Comparison of ENCODE assay signal across 15 mouse cellular contexts in genomic region chr6:81972595-81972994, GRCm38 (mm10).
"Had no signal": no experiment of that assay in that cellular context is flagged by ENCODE, and none has a peak within 500 bp of the region (broad histone marks: within the 10 kb centered on the region; RNA-seq: fewer than 3 reads in every experiment).

No protein-coding gene starts in this region.

- H3K9ac ChIP-seq: neural tube, embryonic 15.5 days; stomach, embryonic 15.5 days had no signal

- DNase-seq: retina, postnatal 1 day; right cerebral cortex, adult 18-20 months; right cerebral cortex, postnatal 14 days; right cerebral cortex, postnatal 25 days; right cerebral cortex, postnatal 4 days; spleen, adult 18-20 months; thymus, adult 18-20 months; thymus, adult 2 months; thymus, postnatal 14 days; thymus, postnatal 25 days; thymus, postnatal 36 days; thymus, postnatal 4 days had no signal

- H3K4me3 ChIP-seq: neural tube, embryonic 15.5 days; stomach, embryonic 15.5 days had no signal

- H3K27me3 ChIP-seq: neural tube, embryonic 15.5 days; stomach, embryonic 15.5 days had no signal

- H3K27ac ChIP-seq: neural tube, embryonic 15.5 days; stomach, embryonic 15.5 days; stomach, postnatal 0 days had no signal

- H3K36me3 ChIP-seq: neural tube, embryonic 15.5 days; stomach, embryonic 15.5 days had no signal

- H3K4me2 ChIP-seq: neural tube, embryonic 15.5 days; stomach, embryonic 15.5 days had no signal

- H3K9me3 ChIP-seq: neural tube, embryonic 15.5 days; stomach, embryonic 15.5 days had no signal

- H3K4me1 ChIP-seq: neural tube, embryonic 15.5 days; stomach, embryonic 15.5 days had no signal
